In the genomic region with DNA sequence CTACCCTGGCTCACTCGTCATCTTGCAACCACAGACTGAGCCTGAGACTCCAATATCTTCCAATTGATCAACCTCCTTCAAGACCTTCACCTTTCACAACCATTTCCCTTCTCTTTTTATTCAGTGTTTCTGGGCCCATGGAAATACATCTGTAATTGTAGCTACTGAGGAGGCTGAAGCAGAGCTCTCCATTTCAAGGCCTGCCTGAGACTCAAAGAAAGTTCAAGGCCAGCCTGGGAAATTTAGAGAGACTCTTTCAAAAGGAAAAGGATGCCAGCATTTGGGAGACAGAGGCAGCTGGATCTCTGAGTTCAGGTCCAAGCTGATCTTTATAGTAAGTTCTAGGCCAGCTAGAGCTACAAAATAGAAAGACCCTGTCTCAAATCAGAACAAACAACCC, we compare ENCODE assay signal across 22 mouse cellular contexts. TPM values are rescaled to one million over a fixed set of nuclear protein-coding genes. Genes with fewer than 3 reads are reported as not detected.
"Had no signal": no experiment of that assay in that cellular context is flagged by ENCODE, and none has a peak within 500 bp of the region (broad histone marks: within the 10 kb centered on the region; RNA-seq: fewer than 3 reads in every experiment).

No protein-coding gene starts in this region.

- H3K9me3 ChIP-seq: midbrain, embryonic 10.5 days; midbrain, embryonic 12.5 days; neural tube, embryonic 13.5 days; neural tube, embryonic 15.5 days had no signal

- H3K27me3 ChIP-seq: midbrain, embryonic 12.5 days; neural tube, embryonic 13.5 days; neural tube, embryonic 15.5 days had no signal

- DNase-seq: lung, adult 18-20 months; lung, embryonic 14.5 days; lung, postnatal 10 days; lung, postnatal 4 days; midbrain, embryonic 14.5 days; retina, postnatal 1 day; right cerebral cortex, adult 18-20 months; right cerebral cortex, postnatal 25 days; right cerebral cortex, postnatal 4 days; spleen, adult 18-20 months; thymus, adult 18-20 months; thymus, postnatal 14 days; thymus, postnatal 36 days had no signal

- ATAC-seq: midbrain, embryonic 16.5 days had no signal

- H3K4me3 ChIP-seq: midbrain, embryonic 10.5 days; midbrain, embryonic 12.5 days; myocyte; neural tube, embryonic 13.5 days; neural tube, embryonic 15.5 days had no signal

- H3K27ac ChIP-seq: midbrain, embryonic 10.5 days; midbrain, embryonic 12.5 days; neural tube, embryonic 13.5 days; neural tube, embryonic 15.5 days had no signal

- H3K36me3 ChIP-seq: midbrain, embryonic 10.5 days; midbrain, embryonic 12.5 days; neural tube, embryonic 13.5 days; neural tube, embryonic 15.5 days had no signal

- H3K9ac ChIP-seq: lung, embryonic 14.5 days; midbrain, embryonic 12.5 days; neural tube, embryonic 13.5 days; neural tube, embryonic 15.5 days had no signal

- H3K4me2 ChIP-seq: lung, embryonic 14.5 days; midbrain, embryonic 12.5 days; neural tube, embryonic 13.5 days; neural tube, embryonic 15.5 days had no signal

RNA-seq across cellular contexts. Expression of gene Apoa2, which starts 3.0 kb away (rescaled TPM):
- total RNA-seq: megakaryocyte, adult 5-6 weeks had no signal
- polyA plus RNA-seq: myocyte; small intestine, adult 2 months had no signal

RNA-seq across cellular contexts. Expression of gene Fcer1g, which starts 6.3 kb away (rescaled TPM):
- polyA plus RNA-seq: myocyte had no signal

RNA-seq across cellular contexts. Expression of gene Nr1i3, which starts 14.1 kb away (rescaled TPM):
- polyA plus RNA-seq: neural tube, embryonic 11.5 days had no signal

RNA-seq across cellular contexts. Expression of gene Adamts4, which starts 22.3 kb away (rescaled TPM):
- total RNA-seq: megakaryocyte, adult 5-6 weeks had no signal
